Mouse (Mus musculus): ENCODE data around the gene Ntn4. TPM values are rescaled to one million over a fixed set of nuclear protein-coding genes. Genes with fewer than 3 reads are reported as not detected.

Gene Ntn4
- polyA plus RNA-seq, 1 experiment from 2014 or later, result 0.76 TPM

- WGBS, result 40% methylated on average over 5 of the region's 5 CpGs
- Histone ChIP-seq H3K9me3 (ENCODE audit: low read depth, low read length) (no peaks in the 10 kb centered on the region), H3K4me3 (ENCODE audit: low read depth, low read length) (no peak overlapping the region), H3K27ac (ENCODE audit: low read depth) (no peak overlapping the region), H3K36me3 (ENCODE audit: insufficient read depth) (no peaks in the 10 kb centered on the region), H3K4me1 (ENCODE audit: insufficient read depth) (no peaks in the 10 kb centered on the region), H3K9ac (no peak overlapping the region), H3K4me2 (no peak overlapping the region), H3K27me3 (ENCODE audit: insufficient read depth, low read length) (no peaks in the 10 kb centered on the region)
- DNase-seq (peak; percentile 23), ATAC-seq (ENCODE audit: insufficient read depth) (no peak)
- TF ChIP-seq CTCF (IDR thresholded peaks at IDR 0.05; ENCODE audit: low read depth), result no peak
Observed at GRCm38 (mm10) chr10:93728131-93728530, 87.7 kb downstream of the Ntn4 start.

GRCm38 (mm10) chr10:93730514-93730913 is 90.0 kb downstream of the Ntn4 start:
- no peak overlapping the region for H3K4me2 ChIP-seq
- no peak overlapping the region for H3K27ac ChIP-seq (ENCODE audit: low read depth)
- no peaks in the 10 kb centered on the region for H3K4me1 ChIP-seq (ENCODE audit: insufficient read depth)
- H3K36me3 ChIP-seq (ENCODE audit: insufficient read depth), result no peaks in the 10 kb centered on the region
- 67% methylated on average over 6 of the region's 6 CpGs for WGBS
- H3K9ac ChIP-seq, result no peak overlapping the region
- no peak for TF ChIP-seq CTCF (IDR thresholded peaks at IDR 0.05; ENCODE audit: low read depth)
- no peak for ATAC-seq (ENCODE audit: insufficient read depth)
- H3K27me3 ChIP-seq (ENCODE audit: insufficient read depth, low read length), result no peaks in the 10 kb centered on the region
- no peak overlapping the region for H3K4me3 ChIP-seq (ENCODE audit: low read depth, low read length)
- no peak for DNase-seq
- no peaks in the 10 kb centered on the region for H3K9me3 ChIP-seq (ENCODE audit: low read depth, low read length)

- Histone ChIP-seq H3K9ac (no peak overlapping the region), H3K27ac (ENCODE audit: low read depth) (no peak overlapping the region), H3K4me2 (no peak overlapping the region), H3K27me3 (ENCODE audit: insufficient read depth, low read length) (no peaks in the 10 kb centered on the region), H3K4me1 (ENCODE audit: insufficient read depth) (peaks cover 2% of the 10 kb centered on the region; the same call in 1 of the 2 replicates), H3K4me3 (ENCODE audit: low read depth, low read length) (no peak overlapping the region), H3K36me3 (ENCODE audit: insufficient read depth) (no peaks in the 10 kb centered on the region), H3K9me3 (ENCODE audit: low read depth, low read length) (no peaks in the 10 kb centered on the region)
- DNase-seq, result no peak
- ATAC-seq (ENCODE audit: insufficient read depth), result no peak
- 74% methylated on average over 9 of the region's 9 CpGs for WGBS
- TF ChIP-seq CTCF (IDR thresholded peaks at IDR 0.05; ENCODE audit: low read depth), result no peak
Observed at GRCm38 (mm10) chr10:93731248-93731691, 90.8 kb downstream of the Ntn4 start.

GRCm38 (mm10) chr10:93736114-93736645 is 95.7 kb downstream of the Ntn4 start:
- H3K9ac ChIP-seq, result no peak overlapping the region
- DNase-seq (peak; percentile 87), ATAC-seq (ENCODE audit: insufficient read depth) (peak; percentile 85)

GRCm38 (mm10) chr10:93737080-93737479 is 96.6 kb downstream of the Ntn4 start:
- 82% methylated on average over 5 of the region's 5 CpGs for WGBS
- no peak for DNase-seq
- no peak for ATAC-seq (ENCODE audit: insufficient read depth)
- no peaks in the 10 kb centered on the region for H3K36me3 ChIP-seq (ENCODE audit: insufficient read depth)
- H3K27ac ChIP-seq (ENCODE audit: low read depth), result no peak overlapping the region
- H3K4me3 ChIP-seq (ENCODE audit: low read depth, low read length), result no peak overlapping the region
- no peak overlapping the region for H3K4me2 ChIP-seq
- no peaks in the 10 kb centered on the region for H3K9me3 ChIP-seq (ENCODE audit: low read depth, low read length)
- TF ChIP-seq CTCF (IDR thresholded peaks at IDR 0.05; ENCODE audit: low read depth), result no peak
- H3K9ac ChIP-seq, result no peak overlapping the region
- H3K4me1 ChIP-seq (ENCODE audit: insufficient read depth), result peaks cover 4% of the 10 kb centered on the region; the same call in 1 of the 2 replicates
- no peaks in the 10 kb centered on the region for H3K27me3 ChIP-seq (ENCODE audit: insufficient read depth, low read length)

More at GRCm38 (mm10) chr10:93736114-93736645, 95.7 kb downstream of the Ntn4 start:
- no peak for TF ChIP-seq CTCF (IDR thresholded peaks at IDR 0.05; ENCODE audit: low read depth)
- Histone ChIP-seq H3K27ac (ENCODE audit: low read depth) (no peak overlapping the region; the same call in 1 of the 2 replicates), H3K4me3 (ENCODE audit: low read depth, low read length) (no peak overlapping the region), H3K4me2 (no peak overlapping the region), H3K4me1 (ENCODE audit: insufficient read depth) (peaks cover 4% of the 10 kb centered on the region; the same call in 1 of the 2 replicates), H3K36me3 (ENCODE audit: insufficient read depth) (no peaks in the 10 kb centered on the region), H3K9me3 (ENCODE audit: low read depth, low read length) (no peaks in the 10 kb centered on the region), H3K27me3 (ENCODE audit: insufficient read depth, low read length) (no peaks in the 10 kb centered on the region)
- WGBS, result 18% methylated on average over 6 of the region's 6 CpGs

GRCm38 (mm10) chr10:93741446-93742096 is 101.1 kb downstream of the Ntn4 start:
- no peak overlapping the region for H3K27ac ChIP-seq (ENCODE audit: low read depth)
- H3K36me3 ChIP-seq (ENCODE audit: insufficient read depth), result no peaks in the 10 kb centered on the region
- H3K27me3 ChIP-seq (ENCODE audit: insufficient read depth, low read length), result no peaks in the 10 kb centered on the region
- DNase-seq (no peak), ATAC-seq (ENCODE audit: insufficient read depth) (no peak)
- TF ChIP-seq CTCF (IDR thresholded peaks at IDR 0.05; ENCODE audit: low read depth), result no peak
- no peak overlapping the region for H3K4me3 ChIP-seq (ENCODE audit: low read depth, low read length)
- H3K4me1 ChIP-seq (ENCODE audit: insufficient read depth), result no peaks in the 10 kb centered on the region
- no peak overlapping the region for H3K4me2 ChIP-seq
- H3K9ac ChIP-seq, result no peak overlapping the region
- H3K9me3 ChIP-seq (ENCODE audit: low read depth, low read length), result no peaks in the 10 kb centered on the region
- WGBS, result 61% methylated on average over 14 of the region's 14 CpGs

- Histone ChIP-seq H3K27me3 (ENCODE audit: insufficient read depth, low read length) (no peaks in the 10 kb centered on the region), H3K4me3 (ENCODE audit: low read depth, low read length) (no peak overlapping the region), H3K27ac (ENCODE audit: low read depth) (no peak overlapping the region), H3K9ac (no peak overlapping the region), H3K36me3 (ENCODE audit: insufficient read depth) (no peaks in the 10 kb centered on the region), H3K9me3 (ENCODE audit: low read depth, low read length) (no peaks in the 10 kb centered on the region), H3K4me2 (no peak overlapping the region), H3K4me1 (ENCODE audit: insufficient read depth) (no peaks in the 10 kb centered on the region)
- no peak for TF ChIP-seq CTCF (IDR thresholded peaks at IDR 0.05; ENCODE audit: low read depth)
- DNase-seq (no peak), ATAC-seq (ENCODE audit: insufficient read depth) (no peak)
- 44% methylated on average over 3 of the region's 3 CpGs for WGBS
Observed at GRCm38 (mm10) chr10:93742097-93742446, 101.6 kb downstream of the Ntn4 start.

Measured in lung, embryonic 14.5 days (tissue).